Mouse (Mus musculus) forelimb bud, embryonic 11.5 days (tissue): ENCODE measurements around the gene Tmem131l.
"Not testable (repeated sequence)": the region's sequence is repeated elsewhere in the genome, so short reads cannot be mapped to it uniquely, and the experiment has no call there.

Experiments
- DNase-seq: peaks from one replicate; pipeline ENCODE4 v3.0.0-alpha.2; 2012; ENCODE audit warnings: low read depth, low spot score

Tmem131l gene

DNA sequence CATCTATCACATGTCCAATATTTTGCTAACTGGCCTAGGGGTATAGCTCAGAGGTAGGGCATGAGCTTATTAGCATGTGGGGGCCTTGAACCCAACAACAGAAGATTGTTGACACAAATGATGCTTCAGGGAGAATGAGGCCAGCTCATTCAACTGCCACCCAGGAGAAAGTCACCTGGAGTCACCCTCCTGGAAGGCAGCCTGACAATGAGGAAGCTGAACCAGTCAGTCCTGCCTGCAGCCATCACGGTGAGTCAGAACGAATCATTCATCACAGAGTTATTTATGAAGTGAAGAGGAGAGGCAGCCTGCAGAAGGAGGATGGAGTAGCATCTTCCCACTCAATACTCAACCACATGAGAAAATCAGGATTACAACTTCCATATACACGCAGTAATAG is 124.9 kb downstream of the Tmem131l start:
- DNase-seq: no peak

DNA sequence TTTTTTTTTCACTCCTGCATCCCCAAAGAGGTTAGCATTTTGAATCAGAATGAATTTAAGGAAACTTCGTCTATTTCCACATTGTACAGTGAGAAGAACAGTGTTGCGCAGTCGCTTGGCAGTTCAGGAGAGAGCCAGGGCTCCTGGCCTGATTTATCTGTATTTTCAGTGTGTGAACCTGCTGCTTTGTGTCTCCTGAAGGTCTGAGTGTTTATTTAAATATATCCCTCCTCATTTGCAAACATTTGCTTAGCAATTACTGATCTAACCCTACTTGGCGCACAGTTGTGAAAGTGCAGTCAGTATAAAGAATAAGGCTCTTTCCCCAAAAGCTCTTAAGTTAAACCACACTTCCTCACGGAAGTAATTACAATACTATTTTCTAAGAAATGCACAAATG is 129.3 kb downstream of the Tmem131l start:
- no peak for DNase-seq

DNA sequence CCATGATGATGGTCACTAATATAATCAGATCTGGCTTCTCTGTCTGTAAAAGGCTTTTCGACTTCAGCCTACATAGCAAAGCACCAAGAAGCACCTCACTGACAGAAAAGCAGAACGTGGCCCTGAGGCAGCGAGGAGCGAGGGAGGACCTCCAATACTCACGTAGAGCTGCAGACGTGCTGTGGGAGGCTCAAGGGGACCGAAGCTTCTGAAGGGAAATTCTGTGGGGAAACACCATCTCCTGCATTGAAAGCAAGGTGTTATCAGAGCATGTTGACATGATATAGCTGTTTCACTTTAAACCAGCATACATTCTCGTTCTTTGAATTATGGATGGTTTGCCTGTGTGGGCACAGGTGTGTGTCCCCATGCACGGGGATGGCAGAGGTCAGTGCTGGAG is 133.8 kb downstream of the Tmem131l start:
- DNase-seq: no peak

- DNase-seq: no peak
Observed at GRCm38 (mm10) chr3:83905161-83905560, 134.8 kb downstream of the Tmem131l start.

DNA sequence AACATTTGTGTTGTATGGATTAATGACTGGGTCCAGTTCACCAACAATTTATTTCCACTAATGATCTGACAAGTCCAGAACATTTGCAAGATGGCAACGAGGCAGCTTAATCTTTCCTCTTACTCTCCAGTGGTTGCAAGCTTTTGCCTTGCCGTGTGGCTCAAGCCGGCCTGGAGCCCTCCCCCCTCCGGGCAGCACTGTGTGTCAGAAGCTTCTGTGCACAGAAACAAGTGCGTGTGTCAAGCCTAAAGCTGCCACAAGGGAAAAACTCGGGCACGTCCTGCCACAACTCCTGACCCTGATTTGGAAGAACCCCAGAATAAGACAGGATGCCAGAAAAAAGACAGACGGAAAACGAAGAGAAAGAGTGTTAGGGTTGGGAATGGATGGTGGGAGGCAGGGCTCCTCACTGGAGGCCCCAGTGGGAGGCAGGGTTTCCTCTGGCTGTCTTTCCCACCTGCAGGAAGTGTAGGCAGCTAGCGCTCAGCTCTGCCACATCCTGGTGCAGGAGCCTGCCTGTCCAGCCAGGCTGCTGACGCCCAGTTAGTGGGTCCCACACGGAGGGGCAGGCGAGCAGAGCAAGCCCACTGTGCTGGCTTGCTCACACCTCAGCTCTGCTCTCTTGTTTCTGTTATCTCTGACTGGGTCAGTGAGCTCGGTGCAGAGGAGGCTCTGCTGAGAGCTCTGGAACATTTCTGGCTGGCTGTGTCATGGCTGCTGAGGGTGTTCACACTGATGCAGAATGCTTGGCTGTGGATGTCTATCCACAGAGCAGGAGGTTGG is 135.6 kb downstream of the Tmem131l start:
- DNase-seq: no peak

DNA sequence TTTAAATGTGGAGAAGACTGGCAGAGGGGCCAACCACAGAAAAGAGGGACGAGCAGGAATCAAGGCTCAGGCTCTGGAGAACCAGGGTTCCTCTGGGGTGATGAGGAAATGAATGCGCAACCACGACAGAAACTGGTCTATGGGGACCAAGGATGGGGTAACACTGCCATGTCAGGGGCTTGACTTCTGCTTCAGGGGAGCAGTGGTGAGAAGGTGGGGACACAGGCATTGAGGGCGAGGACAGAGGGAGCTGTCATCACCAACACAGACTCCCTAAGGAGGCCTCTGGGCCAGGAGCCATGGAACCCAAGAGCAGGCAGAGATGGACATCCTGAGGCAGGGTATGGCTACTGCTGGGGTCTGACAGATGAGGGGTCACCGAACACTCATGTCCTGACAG is 137.0 kb downstream of the Tmem131l start:
- DNase-seq: no peak

GRCm38 (mm10) chr3:83902459-83902858 is 137.5 kb downstream of the Tmem131l start:
- DNase-seq: no peak

DNA sequence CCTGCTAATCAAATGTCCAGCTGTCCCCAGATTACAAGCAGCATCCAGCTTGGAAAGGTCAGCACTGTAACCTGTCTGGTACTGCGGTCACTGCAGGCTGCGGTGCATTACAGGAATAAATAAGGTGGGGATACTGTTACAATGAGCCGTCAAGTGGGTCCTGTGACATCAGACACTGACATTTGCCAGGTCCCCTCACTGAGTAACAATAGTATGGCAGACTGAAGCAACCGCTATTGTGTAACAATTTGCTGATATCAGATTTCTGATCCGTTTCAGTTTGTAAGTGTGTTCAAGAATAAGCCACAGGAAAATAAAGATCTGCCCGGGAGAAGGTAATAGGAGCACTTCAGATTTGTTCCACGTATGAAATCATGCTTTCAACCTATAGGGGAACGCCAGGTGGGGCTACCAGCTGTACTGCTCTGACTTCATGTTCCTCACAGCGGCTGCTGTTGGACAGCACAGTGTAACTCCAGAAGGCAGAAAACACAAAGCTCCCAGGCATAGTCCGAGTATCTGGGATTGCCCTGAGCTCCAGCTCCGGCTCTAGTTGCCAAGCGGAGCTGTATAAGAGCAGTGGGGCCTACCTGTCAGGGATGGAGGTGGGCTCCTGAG is 139.1 kb downstream of the Tmem131l start:
- no peak for DNase-seq

GRCm38 (mm10) chr3:83899556-83899955 is 140.4 kb downstream of the Tmem131l start:
- DNase-seq: peak; percentile 55

DNA sequence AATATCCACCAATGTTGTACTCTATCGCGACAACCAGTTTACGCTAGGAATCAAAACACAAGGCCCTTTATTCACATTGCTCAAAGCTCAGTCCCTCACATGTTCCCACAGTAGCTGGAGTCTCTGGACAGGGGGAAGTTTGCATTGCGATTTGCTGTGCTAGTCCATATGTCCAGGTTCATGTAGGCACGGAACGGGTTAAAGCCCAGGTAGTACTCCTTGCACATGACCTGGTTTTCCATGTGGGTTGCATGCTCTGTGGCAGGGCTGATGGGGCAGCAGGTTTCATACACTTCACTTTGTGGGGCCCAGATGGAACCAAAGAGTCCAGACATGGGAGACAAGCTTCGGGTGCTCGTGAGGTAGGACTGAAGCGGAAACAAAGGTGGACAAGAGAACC is 141.7 kb downstream of the Tmem131l start:
- DNase-seq: no peak

DNA sequence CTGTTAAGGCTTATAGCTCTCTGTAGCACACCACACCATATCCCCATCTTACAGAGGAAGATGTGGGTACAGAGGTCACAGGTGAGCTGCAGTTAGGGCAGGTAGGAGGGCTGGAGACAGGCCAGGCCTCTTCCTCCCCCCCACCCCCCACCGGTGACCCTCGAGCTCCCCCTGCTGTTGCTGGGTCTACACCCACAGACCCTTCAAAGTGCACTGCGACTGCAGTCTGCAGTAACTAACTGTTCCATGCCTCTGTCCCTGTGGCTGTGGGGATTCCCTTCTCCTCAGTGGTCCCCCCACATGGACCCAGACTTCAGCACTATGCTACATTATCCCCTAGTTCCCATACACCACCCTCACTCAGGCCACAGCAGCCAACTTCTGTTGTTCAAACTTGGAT is 144.2 kb downstream of the Tmem131l start:
- DNase-seq: no peak

DNA sequence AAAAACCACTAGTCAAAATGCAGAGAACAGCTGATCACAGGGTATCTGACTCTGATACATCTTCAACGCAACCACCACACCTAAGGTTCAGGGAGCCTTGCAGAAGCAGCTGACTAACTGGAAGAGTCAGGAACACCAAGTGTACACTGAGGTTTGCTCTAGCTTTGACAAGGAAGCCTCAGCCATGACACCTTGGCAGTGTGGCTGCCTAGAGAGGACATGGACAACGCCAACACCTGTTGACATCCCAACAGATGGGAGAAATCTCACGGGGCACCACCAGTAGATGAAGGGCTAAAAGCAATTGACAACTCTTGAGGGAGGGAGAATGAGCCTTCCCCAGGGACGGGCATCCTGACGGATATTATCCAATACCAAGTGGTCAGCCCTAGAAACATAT is 144.9 kb downstream of the Tmem131l start:
- DNase-seq: no peak

- DNase-seq: no peak
Observed at GRCm38 (mm10) chr3:83885163-83885562, 154.8 kb downstream of the Tmem131l start.

DNA sequence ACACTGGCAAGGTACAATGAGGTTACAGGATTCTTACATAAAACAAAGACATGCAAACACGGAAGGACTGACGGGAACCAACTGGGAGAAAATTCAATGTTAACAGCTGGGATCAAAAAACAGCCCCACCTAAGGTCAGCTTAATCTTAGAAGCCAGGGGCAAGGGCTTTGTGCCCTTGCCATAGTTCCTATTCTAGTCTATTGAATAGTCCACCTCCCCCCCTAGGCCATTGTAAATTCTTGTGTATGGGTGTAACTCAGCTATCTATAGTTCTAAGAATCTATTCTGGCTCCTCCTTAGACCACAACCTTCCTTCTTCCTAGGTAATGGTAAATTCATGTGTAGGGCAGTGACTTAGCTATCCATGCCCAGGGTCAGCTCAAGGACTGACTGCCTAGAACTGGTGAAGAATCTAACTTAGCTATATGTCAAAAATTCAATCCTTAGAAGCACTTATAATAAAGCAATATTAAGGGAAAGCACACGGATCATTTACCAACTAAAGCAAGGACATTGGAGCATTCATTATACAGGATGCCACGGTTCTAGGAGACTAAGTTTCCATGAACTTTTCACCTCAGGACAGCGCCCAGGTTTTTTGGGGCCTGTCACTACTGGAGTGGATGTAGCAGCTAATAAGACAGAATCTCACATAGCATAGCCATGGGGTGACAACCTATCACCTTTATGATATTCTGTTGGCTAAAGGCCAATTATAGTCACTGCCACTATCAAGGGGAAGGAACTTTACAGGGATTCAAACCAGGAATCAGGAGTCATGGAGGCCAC is 160.5 kb downstream of the Tmem131l start:
- DNase-seq: not testable (repeated sequence)

- no peak for DNase-seq
Observed at GRCm38 (mm10) chr3:83878801-83879200, 161.2 kb downstream of the Tmem131l start.

- DNase-seq: no peak
Observed at GRCm38 (mm10) chr3:83876299-83876698, 163.7 kb downstream of the Tmem131l start.

DNA sequence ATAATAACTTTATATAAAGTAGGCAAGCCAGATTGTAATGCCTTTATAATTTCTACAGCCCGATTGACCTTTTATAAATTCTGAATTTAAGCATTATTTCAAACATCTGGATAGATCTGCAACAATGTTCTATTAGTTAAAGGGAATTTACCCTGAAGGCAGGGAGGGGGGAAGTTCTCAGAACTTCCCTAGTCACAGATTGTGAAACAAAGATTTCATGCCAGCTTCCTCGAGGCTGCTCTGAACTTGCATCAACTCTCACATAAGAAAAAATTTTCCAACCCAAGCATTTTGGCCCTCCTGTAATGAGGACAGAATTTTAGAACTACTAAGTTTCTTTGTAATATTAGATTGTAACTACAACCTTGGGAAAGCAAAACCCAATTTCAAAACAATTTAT is 164.9 kb downstream of the Tmem131l start:
- DNase-seq: not testable (repeated sequence)

DNA sequence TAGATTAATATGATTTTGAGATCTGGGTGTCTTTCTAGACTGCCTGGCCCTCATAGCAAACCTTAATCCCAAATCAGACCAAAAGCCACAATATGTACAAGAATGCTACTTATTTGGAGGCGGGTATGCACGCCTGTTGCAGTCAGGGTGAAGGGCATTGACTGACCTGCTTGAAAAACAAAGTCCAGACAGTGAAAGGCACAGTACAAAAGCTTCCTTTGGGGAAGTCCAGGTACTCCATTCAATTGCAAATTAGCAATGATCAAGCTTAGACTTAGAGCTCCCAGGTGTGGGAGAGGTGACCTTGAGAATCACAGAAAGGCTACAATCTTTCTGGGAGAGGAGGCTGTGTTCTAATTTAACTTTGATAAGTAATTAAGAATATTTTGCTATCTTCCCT is 167.1 kb downstream of the Tmem131l start:
- not testable (repeated sequence) for DNase-seq

DNA sequence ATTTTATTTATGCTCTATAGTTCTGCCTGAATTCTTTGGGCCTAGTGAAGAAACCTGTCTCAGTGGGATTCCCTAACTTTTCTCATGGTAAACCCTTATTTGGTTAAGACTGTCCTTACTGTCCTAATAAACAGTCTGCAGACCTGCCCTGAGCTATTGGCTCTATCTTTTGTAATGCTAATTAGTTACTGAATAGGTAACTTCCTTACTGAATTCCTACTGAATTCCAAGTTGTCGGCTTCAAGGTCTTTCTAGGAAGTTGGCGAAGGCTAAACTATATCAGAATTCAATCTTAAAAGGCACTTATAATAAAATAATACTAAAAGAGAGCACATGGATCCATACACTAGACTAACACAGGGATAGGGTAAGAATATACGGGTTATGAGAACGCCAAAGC is 168.0 kb downstream of the Tmem131l start:
- not testable (repeated sequence) for DNase-seq

DNA sequence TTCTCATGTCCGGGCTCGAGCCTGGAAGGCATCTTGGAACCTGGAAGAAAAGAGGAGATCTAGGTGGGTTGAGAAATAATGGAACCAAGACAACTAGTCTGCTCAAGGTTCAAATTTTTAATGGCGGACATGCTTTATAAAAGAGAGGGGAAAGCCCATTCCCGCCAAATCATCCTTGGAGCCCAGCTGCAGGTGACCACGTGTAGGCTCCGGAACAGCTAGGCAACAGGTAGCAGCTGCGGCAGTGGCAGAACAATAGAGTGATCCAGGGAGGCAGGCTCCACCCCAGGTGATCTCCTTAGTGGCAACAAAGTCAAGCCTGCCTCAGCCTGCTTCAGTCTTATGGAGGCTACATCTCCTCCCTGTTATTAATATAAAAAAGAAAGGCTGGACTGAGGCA is 168.4 kb downstream of the Tmem131l start:
- DNase-seq: not testable (repeated sequence)

DNA sequence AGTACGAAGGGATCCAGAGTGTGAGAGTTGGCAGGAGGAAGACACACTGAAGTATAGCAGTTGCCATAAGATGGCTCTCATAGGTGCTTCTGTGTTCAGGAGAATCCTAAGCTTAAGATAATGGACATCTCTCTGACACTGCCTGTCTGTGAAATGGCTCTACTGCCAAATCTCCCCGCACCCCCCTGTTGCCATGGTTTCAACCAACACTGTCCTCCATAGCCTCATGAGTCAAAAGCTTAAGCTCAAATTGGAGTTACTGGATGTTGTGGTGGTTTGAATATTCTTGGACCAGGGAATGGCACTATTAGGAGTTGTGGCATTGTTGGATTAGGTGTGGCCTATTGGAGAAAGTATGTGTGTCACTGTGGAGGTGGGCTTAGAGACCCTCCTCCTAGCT is 170.2 kb downstream of the Tmem131l start:
- DNase-seq: no peak

- DNase-seq: not testable (repeated sequence)
Observed at GRCm38 (mm10) chr3:83867026-83867425, 172.9 kb downstream of the Tmem131l start.

DNA sequence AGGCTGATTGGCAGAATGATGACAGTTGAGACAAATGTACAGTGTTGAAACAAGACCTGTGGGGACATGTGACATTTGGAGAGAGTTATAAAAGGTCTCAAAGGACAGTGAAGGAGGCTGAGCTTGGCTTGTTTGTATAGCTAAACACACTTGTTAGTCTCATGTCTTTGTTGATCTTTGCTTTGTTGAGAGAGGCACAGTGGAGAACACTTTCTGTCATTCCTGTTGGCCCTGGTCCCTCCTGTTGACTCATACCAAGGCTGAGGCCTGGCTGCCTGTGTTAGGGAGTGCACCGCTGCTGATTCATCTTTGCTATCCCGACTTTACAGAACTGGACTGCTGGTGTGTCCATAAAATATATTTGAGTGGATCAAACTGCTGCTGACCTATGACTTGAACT is 174.8 kb downstream of the Tmem131l start:
- no peak for DNase-seq
